Mouse (Mus musculus): ENCODE measurements around the gene C2cd2l. TPM values are rescaled to one million over a fixed set of nuclear protein-coding genes. Genes with fewer than 3 reads are reported as not detected.

Gene C2cd2l
- polyA plus RNA-seq, 1 experiment from 2014 or later = 17.1 TPM

DNA sequence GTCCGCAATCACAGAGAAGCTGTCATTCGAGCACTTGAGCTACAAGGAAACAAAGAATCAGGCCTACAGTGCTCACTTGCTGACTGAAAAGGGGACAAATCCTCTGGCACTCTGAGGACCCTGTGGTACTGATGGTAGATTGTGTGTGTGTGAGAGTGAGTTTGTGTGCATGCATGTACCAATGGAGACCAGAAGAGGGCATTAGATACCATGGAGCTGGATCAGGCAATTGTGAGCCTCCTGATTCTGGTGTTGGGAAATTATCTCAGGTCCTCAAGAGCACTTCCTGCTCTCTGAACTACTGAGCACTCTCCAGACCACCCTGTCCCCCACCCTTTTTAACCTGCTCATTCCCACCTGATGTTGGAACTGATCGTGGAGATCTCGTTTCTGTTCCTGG, 28.5 kb upstream of the C2cd2l start:
- Histone ChIP-seq H3K27ac (ENCODE audit: low read depth, low read length) (no peak overlapping the region), H3K4me1 (ENCODE audit: control insufficient read depth, insufficient read depth, low read length) (no peaks in the 10 kb centered on the region), H3K4me2 (ENCODE audit: low read depth) (no peak overlapping the region), H3K27me3 (ENCODE audit: control insufficient read depth, insufficient read depth, low read length) (no peaks in the 10 kb centered on the region), H3K9ac (ENCODE audit: low read length) (no peak overlapping the region), H3K36me3 (ENCODE audit: control insufficient read depth, insufficient read depth, low read length) (peaks cover 14% of the 10 kb centered on the region), H3K9me3 (ENCODE audit: control insufficient read depth, low read length) (no peaks in the 10 kb centered on the region), H3K4me3 (ENCODE audit: low read depth, low read length) (no peak overlapping the region)
- no peak for DNase-seq (ENCODE audit: low spot score)
- no peak for ATAC-seq (ENCODE audit: insufficient read depth, low FRiP score, low TSS enrichment)
- 98% methylated on average over 4 of the region's 4 CpGs for WGBS

GRCm38 (mm10) chr9:44347621-44348020, 27.5 kb upstream of the C2cd2l start:
- peaks cover 14% of the 10 kb centered on the region for H3K36me3 ChIP-seq (ENCODE audit: control insufficient read depth, insufficient read depth, low read length)
- peaks cover 4% of the 10 kb centered on the region; the same call in 1 of the 2 replicates for H3K4me1 ChIP-seq (ENCODE audit: control insufficient read depth, insufficient read depth, low read length)
- 88% methylated on average over 4 of the region's 4 CpGs for WGBS
- DNase-seq (ENCODE audit: low spot score) (no peak), ATAC-seq (ENCODE audit: insufficient read depth, low FRiP score, low TSS enrichment) (no peak)
- H3K27me3 ChIP-seq (ENCODE audit: control insufficient read depth, insufficient read depth, low read length) = no peaks in the 10 kb centered on the region
- no peak overlapping the region for H3K9ac ChIP-seq (ENCODE audit: low read length)
- no peak overlapping the region for H3K27ac ChIP-seq (ENCODE audit: low read depth, low read length)
- H3K4me3 ChIP-seq (ENCODE audit: low read depth, low read length) = no peak overlapping the region
- no peak overlapping the region for H3K4me2 ChIP-seq (ENCODE audit: low read depth)
- H3K9me3 ChIP-seq (ENCODE audit: control insufficient read depth, low read length) = no peaks in the 10 kb centered on the region

GRCm38 (mm10) chr9:44347166-44347565, 27.1 kb upstream of the C2cd2l start:
- H3K27ac ChIP-seq (ENCODE audit: low read depth, low read length) = no peak overlapping the region
- H3K9me3 ChIP-seq (ENCODE audit: control insufficient read depth, low read length) = no peaks in the 10 kb centered on the region
- no peak overlapping the region for H3K9ac ChIP-seq (ENCODE audit: low read length)
- WGBS = 93% methylated on average over 9 of the region's 9 CpGs
- peaks cover 12% of the 10 kb centered on the region for H3K36me3 ChIP-seq (ENCODE audit: control insufficient read depth, insufficient read depth, low read length)
- DNase-seq (ENCODE audit: low spot score) = no peak
- ATAC-seq (ENCODE audit: insufficient read depth, low FRiP score, low TSS enrichment) = no peak
- peaks cover 4% of the 10 kb centered on the region; the same call in 1 of the 2 replicates for H3K4me1 ChIP-seq (ENCODE audit: control insufficient read depth, insufficient read depth, low read length)
- no peak overlapping the region for H3K4me2 ChIP-seq (ENCODE audit: low read depth)
- no peaks in the 10 kb centered on the region for H3K27me3 ChIP-seq (ENCODE audit: control insufficient read depth, insufficient read depth, low read length)
- no peak overlapping the region for H3K4me3 ChIP-seq (ENCODE audit: low read depth, low read length)

GRCm38 (mm10) chr9:44345570-44346433, 25.7 kb upstream of the C2cd2l start:
- Histone ChIP-seq H3K4me3 (ENCODE audit: low read depth, low read length) (no peak overlapping the region), H3K27ac (ENCODE audit: low read depth, low read length) (no peak overlapping the region), H3K4me1 (ENCODE audit: control insufficient read depth, insufficient read depth, low read length) (peaks cover 4% of the 10 kb centered on the region; the same call in 1 of the 2 replicates), H3K4me2 (ENCODE audit: low read depth) (no peak overlapping the region), H3K27me3 (ENCODE audit: control insufficient read depth, insufficient read depth, low read length) (no peaks in the 10 kb centered on the region), H3K9ac (ENCODE audit: low read length) (no peak overlapping the region), H3K36me3 (ENCODE audit: control insufficient read depth, insufficient read depth, low read length) (peaks cover 12% of the 10 kb centered on the region), H3K9me3 (ENCODE audit: control insufficient read depth, low read length) (no peaks in the 10 kb centered on the region)
- ATAC-seq (ENCODE audit: insufficient read depth, low FRiP score, low TSS enrichment) (no peak), DNase-seq (ENCODE audit: low spot score) (no peak)
- whole genome bisulfite sequencing = 92% methylated on average over 6 of the region's 6 CpGs

GRCm38 (mm10) chr9:44343781-44344421, 23.8 kb upstream of the C2cd2l start, which contains the start of gene Hmbs:
Hmbs (minus strand) TSS chr9:44344228.
- WGBS = under 1% methylated on average over 39 of the region's 39 CpGs
- H3K4me2 ChIP-seq (ENCODE audit: low read depth) = peak within 1 kb of the TSS; percentile 47
- H3K27ac ChIP-seq (ENCODE audit: low read depth, low read length) = peak within 1 kb of the TSS; percentile 98
- DNase-seq (ENCODE audit: low spot score) (peak; percentile 90), ATAC-seq (ENCODE audit: insufficient read depth, low FRiP score, low TSS enrichment) (peak; percentile 96)
- peaks cover 11% of the 10 kb centered on the region for H3K36me3 ChIP-seq (ENCODE audit: control insufficient read depth, insufficient read depth, low read length)
- H3K9ac ChIP-seq (ENCODE audit: low read length) = peak within 1 kb of the TSS; percentile 86
- peak within 1 kb of the TSS; percentile 80 for H3K4me3 ChIP-seq (ENCODE audit: low read depth, low read length)
- no peaks in the 10 kb centered on the region for H3K27me3 ChIP-seq (ENCODE audit: control insufficient read depth, insufficient read depth, low read length)
- no peaks in the 10 kb centered on the region for H3K9me3 ChIP-seq (ENCODE audit: control insufficient read depth, low read length)
- peaks cover 4% of the 10 kb centered on the region; the same call in 1 of the 2 replicates for H3K4me1 ChIP-seq (ENCODE audit: control insufficient read depth, insufficient read depth, low read length)

DNA sequence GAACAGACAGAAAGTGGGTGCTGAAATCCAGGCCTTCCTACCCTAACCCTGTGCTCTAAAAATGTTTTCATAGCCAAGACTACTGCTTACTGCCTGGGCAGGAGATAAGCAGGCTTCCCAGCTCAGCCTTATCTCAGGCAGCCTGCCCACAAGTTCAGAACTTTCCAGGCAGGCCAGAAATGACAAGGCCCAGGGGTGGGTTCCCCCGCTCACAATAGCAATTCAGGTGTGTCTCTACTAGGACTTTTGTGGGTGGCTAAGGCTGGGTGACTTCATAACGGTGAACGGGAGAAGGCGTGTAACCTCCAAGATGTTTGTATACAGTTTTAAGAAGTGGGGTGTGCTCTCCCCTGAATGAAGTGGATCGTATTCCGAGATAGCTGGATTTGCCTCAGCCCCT, 23.2 kb upstream of the C2cd2l start:
- Histone ChIP-seq H3K9me3 (ENCODE audit: control insufficient read depth, low read length) (no peaks in the 10 kb centered on the region), H3K27ac (ENCODE audit: low read depth, low read length) (peak overlapping the region; percentile 98), H3K27me3 (ENCODE audit: control insufficient read depth, insufficient read depth, low read length) (no peaks in the 10 kb centered on the region), H3K36me3 (ENCODE audit: control insufficient read depth, insufficient read depth, low read length) (peaks cover 6% of the 10 kb centered on the region), H3K4me1 (ENCODE audit: control insufficient read depth, insufficient read depth, low read length) (peaks cover 4% of the 10 kb centered on the region; the same call in 1 of the 2 replicates), H3K4me3 (ENCODE audit: low read depth, low read length) (peak overlapping the region; percentile 80), H3K4me2 (ENCODE audit: low read depth) (peak overlapping the region; percentile 47), H3K9ac (ENCODE audit: low read length) (peak overlapping the region; percentile 86)
- ATAC-seq (ENCODE audit: insufficient read depth, low FRiP score, low TSS enrichment) = no peak
- WGBS = 18% methylated on average over 6 of the region's 6 CpGs
- no peak for DNase-seq (ENCODE audit: low spot score)

DNA sequence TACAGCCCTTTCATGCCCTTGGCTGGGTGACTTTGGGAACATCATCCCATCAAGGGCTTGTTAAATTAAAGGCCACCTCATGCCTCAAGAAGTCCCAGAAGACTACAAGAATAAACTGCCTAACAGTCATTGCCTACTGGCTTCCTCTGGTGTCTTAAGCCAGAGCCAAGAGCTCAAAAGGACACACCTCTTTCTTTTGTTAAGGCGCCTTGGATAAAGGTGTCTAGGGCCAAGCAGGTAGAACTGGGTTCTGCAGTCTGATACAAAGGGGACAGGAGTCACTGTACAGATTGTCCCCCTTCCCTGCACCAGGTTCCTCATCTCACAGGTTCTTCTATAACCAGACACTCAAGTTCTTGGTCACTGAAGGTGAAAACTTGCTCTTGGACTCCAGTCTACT, 22.5 kb upstream of the C2cd2l start:
- no peak overlapping the region for H3K4me2 ChIP-seq (ENCODE audit: low read depth)
- WGBS = 90% methylated on average over 1 of the region's 1 CpGs
- ATAC-seq (ENCODE audit: insufficient read depth, low FRiP score, low TSS enrichment) = no peak
- no peaks in the 10 kb centered on the region for H3K27me3 ChIP-seq (ENCODE audit: control insufficient read depth, insufficient read depth, low read length)
- no peaks in the 10 kb centered on the region for H3K9me3 ChIP-seq (ENCODE audit: control insufficient read depth, low read length)
- no peak overlapping the region for H3K9ac ChIP-seq (ENCODE audit: low read length)
- no peak for DNase-seq (ENCODE audit: low spot score)
- no peak overlapping the region; the same call in 1 of the 2 replicates for H3K27ac ChIP-seq (ENCODE audit: low read depth, low read length)
- H3K4me1 ChIP-seq (ENCODE audit: control insufficient read depth, insufficient read depth, low read length) = peaks cover 4% of the 10 kb centered on the region; the same call in 1 of the 2 replicates
- peaks cover 3% of the 10 kb centered on the region; the same call in 1 of the 2 replicates for H3K36me3 ChIP-seq (ENCODE audit: control insufficient read depth, insufficient read depth, low read length)
- no peak overlapping the region for H3K4me3 ChIP-seq (ENCODE audit: low read depth, low read length)

DNA sequence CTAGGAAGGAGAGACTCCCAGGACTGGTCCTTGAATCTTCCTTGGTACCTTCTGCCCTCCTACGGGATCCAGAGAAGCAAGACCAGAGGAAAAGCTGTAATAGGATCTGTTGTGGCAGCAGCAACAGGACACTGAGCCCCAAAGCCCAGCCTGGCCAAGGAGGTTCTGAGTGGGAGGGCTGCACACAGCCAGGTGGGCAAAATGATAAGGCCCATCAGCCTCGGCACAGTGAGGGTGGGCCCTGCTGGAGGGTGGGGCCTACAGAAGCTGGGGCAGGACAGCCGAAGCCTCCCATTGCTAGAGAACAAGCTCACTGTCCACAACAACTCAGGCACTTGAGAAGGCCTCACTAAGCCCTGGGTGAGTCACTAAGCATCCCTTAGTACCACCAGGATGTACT, 22.1 kb upstream of the C2cd2l start:
- Histone ChIP-seq H3K36me3 (ENCODE audit: control insufficient read depth, insufficient read depth, low read length) (peaks cover under 1% of the 10 kb centered on the region; the same call in 1 of the 2 replicates), H3K4me3 (ENCODE audit: low read depth, low read length) (no peak overlapping the region), H3K9me3 (ENCODE audit: control insufficient read depth, low read length) (no peaks in the 10 kb centered on the region), H3K9ac (ENCODE audit: low read length) (no peak overlapping the region), H3K4me2 (ENCODE audit: low read depth) (no peak overlapping the region), H3K27ac (ENCODE audit: low read depth, low read length) (no peak overlapping the region), H3K4me1 (ENCODE audit: control insufficient read depth, insufficient read depth, low read length) (peaks cover 4% of the 10 kb centered on the region; the same call in 1 of the 2 replicates), H3K27me3 (ENCODE audit: control insufficient read depth, insufficient read depth, low read length) (no peaks in the 10 kb centered on the region)
- 91% methylated on average over 3 of the region's 3 CpGs for WGBS
- DNase-seq (ENCODE audit: low spot score) (no peak), ATAC-seq (ENCODE audit: insufficient read depth, low FRiP score, low TSS enrichment) (no peak)
